Mouse (Mus musculus) liver, adult 2 months (tissue): Measurements from ENCODE around the gene Dock9.

Experiments
- CTCF ChIP-seq: fragments of 200-500 bp; IDR thresholded peaks from 2 replicates; pipeline ENCODE4 v1.5.1; 2011; ENCODE audit warnings: low read depth, low read length, control low read depth
- POLR2A ChIP-seq: fragments of 200-500 bp; IDR thresholded peaks from 2 replicates; pipeline ENCODE4 v1.6.1; 2011; ENCODE audit warnings: low read length, control low read depth; ENCODE audit not compliant: insufficient read depth; ENCODE audit errors: extremely low read depth

DNA sequence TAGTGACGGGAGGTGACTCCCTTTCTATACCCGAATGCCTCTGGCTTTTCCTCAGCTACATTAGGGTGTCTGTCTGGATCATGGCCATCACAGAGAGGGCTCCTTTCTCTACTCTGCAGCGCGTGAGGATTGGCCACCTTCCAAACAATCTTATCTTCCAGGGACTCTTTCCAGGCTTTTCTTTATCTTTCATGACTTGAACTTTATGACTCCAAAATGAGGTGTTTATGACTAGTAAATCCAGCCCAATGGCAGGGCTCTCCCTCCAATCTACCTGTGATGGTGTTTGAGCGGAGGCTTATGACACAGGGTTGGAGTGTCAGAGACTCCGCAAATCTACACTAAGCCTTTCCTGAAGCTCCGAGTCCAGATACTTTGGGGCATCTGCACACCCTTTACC is 256.4 kb downstream of the Dock9 start:
- no peak for TF ChIP-seq POLR2A
- no peak for TF ChIP-seq CTCF
